Mouse (Mus musculus) gastrocnemius, postnatal 4 days (tissue): Measurements from ENCODE around the gene Orc6. TPM values are rescaled to one million over a fixed set of nuclear protein-coding genes. Genes with fewer than 3 reads are reported as not detected.

Experiments used
- total RNA-seq, 2 experiments: library from RNA; stranded (reverse); gene quantifications; 2 replicates each; pipeline ENCODE4 v1.2.3; 2021

Orc6 gene
- total RNA-seq, 2 experiments from 2014 or later = 25.9 to 26.8 TPM

Other genes with a start within 250 kb of the Orc6 start
- gene Fbxw9, start 239.6 kb upstream of the Orc6 start, total RNA-seq = 10 to 100 TPM; 10.6 to 12.9 TPM
- not detected for gene Gm5741, start 231.7 kb upstream of the Orc6 start, total RNA-seq
- gene Dhps, start 227.9 kb upstream of the Orc6 start, total RNA-seq = 10 to 100 TPM; 28.7 to 29.4 TPM
- gene Wdr83os, start 218.9 kb upstream of the Orc6 start, total RNA-seq = 10 to 100 TPM; 46.0 to 49.7 TPM
- gene Wdr83, start 218.3 kb upstream of the Orc6 start, total RNA-seq = 10 to 100 TPM; 17.5 to 18.4 TPM
- 10 to 100 TPM; 28.0 to 30.2 TPM for gene Man2b1, start 216.4 kb upstream of the Orc6 start, total RNA-seq
- gene Zfp791, start 176.5 kb upstream of the Orc6 start, total RNA-seq = 1 to 10 TPM; 1.6 to 1.8 TPM
- not detected for gene Cks1brt, start 147.7 kb upstream of the Orc6 start, total RNA-seq
- gene Olfr371, start 73.6 kb upstream of the Orc6 start, total RNA-seq = not detected
- gene Vps35, start 170 bp downstream of the Orc6 start, total RNA-seq = 10 to 100 TPM; 69.9 to 71.8 TPM
- 1 to 10 TPM; 3.7 to 4.4 TPM for gene Mylk3, start 86.7 kb downstream of the Orc6 start, total RNA-seq
- 10 to 100 TPM; 23.1 to 24.9 TPM for gene 4921524J17Rik, start 133.2 kb downstream of the Orc6 start, total RNA-seq
- gene Gpt2, start 192.9 kb downstream of the Orc6 start, total RNA-seq = 10 to 100 TPM; 33.9 to 36.6 TPM